Mouse (Mus musculus) embryonic facial prominence, embryonic 12.5 days (tissue): ENCODE measurements around the gene Wwc1. TPM values are rescaled to one million over a fixed set of nuclear protein-coding genes. Genes with fewer than 3 reads are reported as not detected.

ENCODE experiments used
- ATAC-seq: fragments of 200-750 bp; cut with Nextera tagmentation; 2 replicates; pipeline ENCODE4 v1.8.0; 2017; ENCODE audit not compliant: insufficient number of reproducible peaks, insufficient read depth, low FRiP score, low TSS enrichment
- H3K27ac ChIP-seq: fragments of 300-500 bp; sonication (generic); 2 replicates; pipeline ENCODE4 v1.5.1; 2016; ENCODE audit warnings: mild to moderate bottlenecking
- H3K27me3 ChIP-seq: fragments of 300-500 bp; sonication (generic); 2 replicates; pipeline ENCODE4 v1.6.1; 2016; ENCODE audit warnings: mild to moderate bottlenecking, moderate library complexity
- H3K36me3 ChIP-seq: fragments of 300-500 bp; sonication (generic); 2 replicates; pipeline ENCODE4 v1.6.1; 2016; ENCODE audit warnings: mild to moderate bottlenecking
- H3K4me1 ChIP-seq: fragments of 300-500 bp; sonication (generic); 2 replicates; pipeline ENCODE4 v1.6.1; 2016
- H3K4me2 ChIP-seq: fragments of 300-500 bp; sonication (generic); replicated peaks from 2 replicates; pipeline ENCODE4 v1.6.1; 2016; ENCODE audit warnings: mild to moderate bottlenecking, moderate library complexity
- H3K4me3 ChIP-seq: fragments of 300-500 bp; sonication (generic); 2 replicates; pipeline ENCODE4 v1.5.1; 2016; ENCODE audit warnings: mild to moderate bottlenecking
- H3K9ac ChIP-seq: fragments of 300-500 bp; sonication (generic); 2 replicates; pipeline ENCODE4 v1.6.1; 2016; ENCODE audit warnings: mild to moderate bottlenecking, moderate library complexity
- H3K9me3 ChIP-seq: fragments of 300-500 bp; sonication (generic); 2 replicates; pipeline ENCODE4 v1.6.1; 2016; ENCODE audit warnings: mild to moderate bottlenecking, moderate library complexity
- WGBS: fragments of 180-500 bp; shearing (Covaris S2); methylation state at CpG from one replicate; pipeline ENCODE4 v1.1.7; 2016; 5-methylcytosine and 5-hydroxymethylcytosine counted together
- polyA plus RNA-seq: library from polyadenylated mRNA; unstranded; fragments of >200 nt; fragmentation: Nextera tagmentation; extraction: Ambion mirVana; gene quantifications from 2 replicates; pipeline ENCODE4 v1.2.1, GENCODE M21; 2016

The Wwc1 gene
- polyA plus RNA-seq: 5.7 and 7.8 TPM in 2 replicates

DNA sequence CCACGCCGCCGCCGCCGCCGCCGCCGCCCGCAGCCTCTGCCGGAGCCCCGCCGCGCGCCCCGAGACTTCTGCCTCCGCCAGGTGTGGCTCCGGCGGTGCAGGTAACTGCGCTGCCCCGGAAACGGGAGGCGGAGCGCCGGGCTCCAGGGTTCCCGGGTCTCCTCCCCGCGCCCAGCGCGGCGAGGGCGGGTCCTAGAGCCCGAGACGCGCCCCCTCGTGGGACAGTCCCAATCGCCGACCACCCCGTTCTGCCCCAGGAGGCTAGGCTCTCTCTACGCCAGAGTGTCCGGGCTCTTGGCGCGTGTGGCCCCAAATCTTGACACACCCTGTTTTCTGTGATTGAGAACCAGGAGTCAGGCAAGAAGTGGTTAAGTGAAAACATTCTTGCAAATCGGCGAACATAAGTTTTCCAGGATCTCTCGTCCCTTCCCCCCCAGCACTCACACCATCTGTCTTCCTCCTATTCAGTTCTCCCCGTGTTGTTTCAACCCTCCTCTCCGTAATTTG lies at the start of gene Wwc1:
Gene Wwc1, minus strand, starts transcription at position 117 of the 507 bp plus-strand sequence.
- under 1% methylated on average over 40 of the region's 47 CpGs for WGBS
- Histone ChIP-seq H3K9ac (peak within 1 kb of the TSS; percentile 77), H3K4me2 (peak within 1 kb of the TSS; percentile 95), H3K9me3 (no peaks in the 10 kb centered on the region), H3K27me3 (peaks cover 47% of the 10 kb centered on the region), H3K4me1 (peaks cover 15% of the 10 kb centered on the region), H3K4me3 (peak within 1 kb of the TSS; percentile 72), H3K27ac (0 out of 2 replicates have a peak within 1 kb of the TSS, but pooled peaks have one; percentile 7), H3K36me3 (no peaks in the 10 kb centered on the region)
- peak; percentile 77 for ATAC-seq

DNA sequence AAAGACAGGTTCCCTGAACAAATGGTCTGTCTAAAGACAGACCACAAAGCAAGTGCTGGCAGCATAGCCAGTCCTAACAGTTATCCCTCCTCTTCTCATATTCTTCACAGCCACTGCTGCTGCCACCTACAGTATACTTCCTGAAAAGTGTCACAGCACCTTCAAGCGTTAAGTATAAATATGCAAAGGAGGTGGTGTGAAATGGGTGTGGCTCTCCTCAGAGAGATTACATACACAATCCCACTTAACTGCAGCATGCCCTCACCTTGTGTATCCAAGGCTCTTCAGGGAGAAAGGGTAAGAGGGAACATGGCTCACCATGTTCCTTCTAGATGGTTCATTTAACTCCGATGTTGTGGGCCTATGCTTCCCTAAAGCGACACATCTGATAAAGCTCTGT lies 39.7 kb upstream of the Wwc1 start:
- Histone ChIP-seq H3K27me3 (no peaks in the 10 kb centered on the region), H3K9me3 (no peaks in the 10 kb centered on the region), H3K4me1 (no peaks in the 10 kb centered on the region), H3K4me2 (no peak overlapping the region), H3K27ac (no peak overlapping the region), H3K4me3 (no peak overlapping the region), H3K9ac (no peak overlapping the region), H3K36me3 (no peaks in the 10 kb centered on the region)
- WGBS: 69% methylated on average over 3 of the region's 3 CpGs
- no peak for ATAC-seq

DNA sequence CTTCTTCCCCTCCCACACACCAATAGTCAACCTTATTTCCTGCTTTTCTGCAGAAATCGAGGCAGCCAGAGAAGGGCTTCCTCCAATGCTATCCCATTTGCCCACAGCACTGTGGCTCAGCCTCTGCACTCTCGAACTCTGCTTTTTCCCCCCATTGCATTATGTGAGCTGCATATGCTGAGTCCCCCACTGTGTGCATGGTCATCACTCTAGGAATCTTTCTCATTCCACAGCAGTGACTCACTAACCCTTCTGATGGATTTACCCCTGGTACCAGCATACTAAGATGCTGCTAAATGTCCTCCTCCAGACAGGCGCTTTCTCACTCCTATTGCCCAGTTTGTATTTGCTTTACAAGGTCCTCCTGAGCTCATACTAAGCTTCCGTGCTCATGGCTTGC lies 32.9 kb upstream of the Wwc1 start:
- Histone ChIP-seq H3K4me1 (no peaks in the 10 kb centered on the region), H3K27ac (no peak overlapping the region), H3K4me2 (no peak overlapping the region), H3K9me3 (no peaks in the 10 kb centered on the region), H3K4me3 (no peak overlapping the region), H3K9ac (no peak overlapping the region), H3K27me3 (no peaks in the 10 kb centered on the region), H3K36me3 (no peaks in the 10 kb centered on the region)
- 82% methylated on average over 4 of the region's 4 CpGs for WGBS
- ATAC-seq: no peak

DNA sequence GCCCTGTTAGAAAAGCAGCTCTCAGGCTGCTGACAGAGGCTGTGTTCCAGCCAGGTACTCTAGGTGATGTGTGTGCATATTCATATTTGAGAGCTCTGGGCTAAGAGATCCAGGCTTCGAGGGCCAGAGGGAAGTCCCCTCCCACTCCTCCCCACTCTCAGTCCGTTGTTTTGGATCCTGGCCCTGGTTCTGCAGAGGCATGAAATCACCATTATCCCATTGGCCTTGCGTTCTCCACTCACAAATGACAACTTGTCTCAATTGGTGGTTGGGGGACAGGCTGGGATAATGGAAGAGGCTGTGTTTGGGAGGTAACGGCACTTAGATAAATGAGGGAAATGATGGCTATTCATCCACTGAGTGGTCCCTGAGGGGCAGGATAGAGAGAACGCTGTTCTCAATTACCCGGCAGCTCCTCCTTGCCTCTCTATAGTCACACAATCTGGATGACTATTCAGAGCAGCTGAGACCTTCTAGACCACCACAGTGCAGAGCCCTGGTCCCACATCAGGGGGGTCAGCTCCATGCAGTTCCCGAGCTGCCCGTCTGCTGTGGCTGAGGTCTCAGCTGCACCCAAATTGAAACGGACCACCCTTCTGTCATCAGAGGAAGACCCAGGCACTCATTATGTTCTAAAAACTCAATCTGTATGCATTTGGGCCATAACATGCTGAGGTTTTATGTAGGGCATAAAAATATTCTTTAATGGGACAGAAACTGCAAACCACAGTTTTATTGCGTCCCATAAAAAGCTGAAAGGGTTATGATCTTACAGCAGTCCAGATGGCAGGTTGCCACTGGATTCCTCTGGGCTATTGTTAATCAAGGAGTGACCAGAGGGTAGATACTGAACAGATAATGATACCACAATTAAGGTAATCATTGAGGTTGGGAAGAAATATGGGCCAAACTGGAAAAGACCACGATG lies 29.2 kb upstream of the Wwc1 start:
- ATAC-seq: 0 out of 2 replicates have a peak, but pooled peaks have one; percentile 60
- Histone ChIP-seq H3K4me1 (no peaks in the 10 kb centered on the region), H3K4me3 (no peak overlapping the region), H3K9me3 (no peaks in the 10 kb centered on the region), H3K36me3 (no peaks in the 10 kb centered on the region), H3K27me3 (peaks cover 3% of the 10 kb centered on the region; the same call in 1 of the 2 replicates), H3K9ac (no peak overlapping the region), H3K27ac (no peak overlapping the region), H3K4me2 (no peak overlapping the region)
- WGBS: 50% methylated on average over 11 of the region's 11 CpGs

DNA sequence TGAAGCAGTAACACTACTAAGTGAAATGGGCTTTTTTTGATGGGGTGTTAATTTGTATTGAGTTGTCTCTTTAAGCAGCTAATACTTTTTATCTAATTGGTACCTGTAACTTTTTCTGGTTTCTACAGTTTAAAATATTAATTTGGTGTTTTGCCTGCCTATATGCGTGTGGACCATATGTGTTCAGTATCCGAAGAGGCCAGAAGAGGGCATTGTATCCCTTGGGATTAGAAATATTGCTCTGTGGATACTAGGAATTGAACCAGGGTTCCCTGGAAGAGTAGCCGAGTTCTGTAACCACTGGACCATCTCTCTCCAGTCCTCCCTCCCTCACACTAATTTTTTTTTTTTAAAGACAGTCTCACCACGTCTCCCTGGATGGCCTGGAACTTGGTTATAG lies 22.6 kb upstream of the Wwc1 start:
- Histone ChIP-seq H3K4me3 (no peak overlapping the region), H3K36me3 (no peaks in the 10 kb centered on the region), H3K4me2 (no peak overlapping the region), H3K27me3 (peaks cover 32% of the 10 kb centered on the region), H3K9me3 (no peaks in the 10 kb centered on the region), H3K27ac (no peak overlapping the region), H3K9ac (no peak overlapping the region), H3K4me1 (peaks cover 4% of the 10 kb centered on the region; the same call in 1 of the 2 replicates)
- no peak for ATAC-seq
- 45% methylated on average over 4 of the region's 4 CpGs for WGBS

DNA sequence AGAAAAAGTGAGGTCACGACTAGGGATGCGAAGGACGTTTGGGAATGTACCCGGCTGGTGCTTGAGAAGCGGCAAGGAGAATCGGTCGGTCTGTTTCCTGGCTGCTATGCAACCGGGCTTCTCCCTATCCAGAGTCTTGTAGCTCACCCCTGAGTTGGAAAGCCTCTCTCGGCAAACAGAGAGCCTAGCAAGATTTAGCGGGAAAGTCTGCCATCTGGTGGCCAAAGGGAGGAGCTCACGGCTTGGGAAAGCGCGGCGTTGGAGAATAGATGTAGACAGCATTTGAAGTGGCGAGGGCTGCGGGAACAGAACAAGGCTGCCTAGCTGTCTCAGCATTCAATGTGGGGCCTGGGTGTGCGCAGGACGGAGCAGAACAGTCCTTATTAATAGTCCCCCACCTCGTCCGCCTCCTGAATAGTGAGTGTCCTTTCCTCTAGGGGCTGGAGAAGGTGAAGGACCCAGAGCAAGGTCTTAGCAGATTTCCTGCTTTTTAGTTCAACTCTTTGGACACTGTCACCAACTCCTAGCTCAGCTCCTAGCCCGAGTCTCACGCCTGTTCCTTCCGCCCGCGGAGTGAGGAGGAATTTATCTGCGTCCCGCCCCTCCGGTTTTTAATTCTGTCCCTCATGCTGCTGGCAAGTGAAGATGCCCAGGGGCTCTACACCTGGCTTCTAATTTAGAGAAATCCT lies 21.1 kb upstream of the Wwc1 start:
- 3% methylated on average over 28 of the region's 28 CpGs for WGBS

DNA sequence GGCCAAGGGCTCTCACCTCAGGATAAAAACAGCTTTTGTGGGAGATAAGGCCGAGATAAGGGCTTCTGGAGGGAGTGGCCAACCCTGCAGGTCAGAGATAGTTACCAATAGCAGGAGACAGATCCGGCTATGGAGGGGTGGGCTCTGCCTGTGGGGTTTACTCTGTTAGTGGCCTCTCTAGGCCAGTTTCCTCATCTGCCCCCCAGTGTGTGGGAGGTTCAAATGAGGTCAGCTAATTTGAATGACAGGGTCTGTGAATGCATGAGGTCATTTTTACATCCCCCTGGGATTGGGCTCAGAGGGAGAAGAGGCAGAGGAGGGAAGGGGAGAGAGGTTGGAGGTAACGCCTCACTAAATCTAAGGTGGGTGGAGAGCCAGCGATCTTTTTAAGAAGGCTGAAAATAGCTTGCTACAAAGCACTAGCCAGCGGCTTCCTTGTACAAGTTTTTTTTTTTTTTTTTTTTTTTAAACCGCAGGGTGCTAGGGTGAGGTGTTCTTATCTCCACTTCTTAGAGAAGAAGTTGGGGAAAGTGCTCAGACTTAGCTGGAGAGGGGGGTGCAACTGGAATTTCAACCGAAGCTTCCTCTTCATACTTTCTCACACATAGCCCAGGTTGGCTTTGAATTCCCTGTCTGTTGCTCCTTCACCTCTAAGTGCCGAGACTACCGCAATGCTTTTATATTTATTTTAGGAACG lies 20.4 kb upstream of the Wwc1 start:
- peaks cover 4% of the 10 kb centered on the region; the same call in 1 of the 2 replicates for H3K4me1 ChIP-seq
- WGBS: 5% methylated on average over 10 of the region's 10 CpGs

More for the DNA sequence above, 21.1 kb upstream of the Wwc1 start:
- peak overlapping the region; percentile 42 for H3K4me2 ChIP-seq
- peaks cover 32% of the 10 kb centered on the region for H3K27me3 ChIP-seq
- peak; percentile 72 for ATAC-seq
- H3K9me3 ChIP-seq: no peaks in the 10 kb centered on the region
- no peaks in the 10 kb centered on the region for H3K36me3 ChIP-seq
- H3K4me3 ChIP-seq: 0 out of 2 replicates have a peak overlapping the region, but pooled peaks have one; percentile 6
- no peak overlapping the region for H3K27ac ChIP-seq
- H3K9ac ChIP-seq: no peak overlapping the region
- H3K4me1 ChIP-seq: peaks cover 4% of the 10 kb centered on the region; the same call in 1 of the 2 replicates

DNA sequence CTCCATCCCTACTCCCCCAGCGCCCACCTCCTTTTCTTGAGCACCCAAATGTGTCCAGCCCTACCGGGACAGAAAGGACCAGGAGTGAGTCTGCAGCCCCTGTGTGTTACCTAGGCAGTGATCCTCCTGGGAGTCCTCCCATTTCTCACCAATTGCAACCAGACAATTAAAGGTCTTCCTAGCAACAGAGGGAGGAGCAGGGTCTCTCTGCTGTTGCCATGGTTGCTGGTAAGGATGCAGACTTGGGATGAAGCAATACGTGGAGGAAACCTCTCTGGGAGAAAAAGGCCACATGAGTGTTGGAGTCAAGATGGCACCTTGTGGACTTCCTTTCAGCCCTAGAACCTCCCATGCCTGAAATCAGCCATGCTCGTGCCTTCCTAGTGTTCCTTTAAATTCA lies 19.7 kb upstream of the Wwc1 start:
- peaks cover 31% of the 10 kb centered on the region for H3K27me3 ChIP-seq
- ATAC-seq: no peak
- WGBS: 15% methylated on average over 4 of the region's 4 CpGs
- no peaks in the 10 kb centered on the region; the same call in 1 of the 2 replicates for H3K9me3 ChIP-seq
- H3K36me3 ChIP-seq: no peaks in the 10 kb centered on the region
- H3K4me2 ChIP-seq: no peak overlapping the region
- no peak overlapping the region for H3K4me3 ChIP-seq
- no peak overlapping the region for H3K9ac ChIP-seq
- H3K27ac ChIP-seq: no peak overlapping the region
- H3K4me1 ChIP-seq: peaks cover 4% of the 10 kb centered on the region; the same call in 1 of the 2 replicates

More for the DNA sequence above, 20.4 kb upstream of the Wwc1 start:
- Histone ChIP-seq H3K4me2 (peak overlapping the region; percentile 42), H3K27me3 (peaks cover 32% of the 10 kb centered on the region), H3K9me3 (no peaks in the 10 kb centered on the region; the same call in 1 of the 2 replicates), H3K4me3 (0 out of 2 replicates have a peak overlapping the region, but pooled peaks have one; percentile 6), H3K9ac (no peak overlapping the region), H3K36me3 (no peaks in the 10 kb centered on the region), H3K27ac (no peak overlapping the region)
- ATAC-seq: no peak; the same call in 1 of the 2 replicates

DNA sequence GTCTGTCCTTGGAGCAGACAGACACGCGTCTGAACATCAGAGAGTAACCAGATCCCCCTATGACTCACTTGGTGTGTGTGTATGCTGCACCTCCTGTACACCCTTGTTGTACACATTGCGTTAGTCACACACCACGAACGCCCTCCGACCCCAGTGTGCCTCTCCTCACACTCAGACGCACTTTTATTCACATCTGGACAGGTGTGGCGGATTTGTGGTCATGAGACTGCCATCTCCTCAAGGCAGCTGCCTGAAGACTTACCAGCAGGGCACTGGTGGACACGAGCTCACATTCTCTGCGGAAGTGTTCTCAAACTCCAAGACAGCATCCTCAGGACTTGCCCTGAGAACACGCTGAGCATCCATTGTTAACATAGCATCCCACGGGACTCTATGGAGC lies 17.7 kb upstream of the Wwc1 start:
- peaks cover 19% of the 10 kb centered on the region for H3K27me3 ChIP-seq
- WGBS: 73% methylated on average over 12 of the region's 12 CpGs
- no peak for ATAC-seq

DNA sequence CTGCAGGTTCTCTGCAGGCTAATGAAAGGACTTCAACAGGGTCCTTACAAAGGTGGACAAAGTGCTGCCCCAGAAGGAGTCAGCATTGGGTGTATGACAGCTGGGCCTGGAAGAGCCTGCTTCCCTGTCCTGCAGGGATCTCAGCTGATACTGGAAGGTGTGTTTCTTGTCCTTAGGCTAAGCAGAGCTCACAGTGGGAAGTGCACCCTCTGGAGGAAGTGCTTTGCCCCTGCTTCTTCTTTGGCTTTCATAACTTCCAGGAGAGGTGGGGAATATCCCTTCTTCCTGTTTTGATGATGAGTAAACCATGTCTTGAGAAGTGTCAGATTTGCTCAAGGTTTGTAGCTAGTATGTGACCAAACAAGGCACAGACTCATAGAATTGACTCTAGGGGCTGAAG lies 15.0 kb upstream of the Wwc1 start:
- Histone ChIP-seq H3K9me3 (no peaks in the 10 kb centered on the region; the same call in 1 of the 2 replicates), H3K27ac (no peak overlapping the region), H3K4me1 (no peaks in the 10 kb centered on the region; the same call in 1 of the 2 replicates), H3K27me3 (peaks cover 7% of the 10 kb centered on the region), H3K4me3 (no peak overlapping the region), H3K9ac (no peak overlapping the region), H3K4me2 (no peak overlapping the region), H3K36me3 (no peaks in the 10 kb centered on the region)
- ATAC-seq: no peak

More for the DNA sequence above, 17.7 kb upstream of the Wwc1 start:
- H3K4me1 ChIP-seq: peaks cover 4% of the 10 kb centered on the region; the same call in 1 of the 2 replicates
- no peaks in the 10 kb centered on the region for H3K36me3 ChIP-seq
- H3K4me3 ChIP-seq: no peak overlapping the region
- H3K4me2 ChIP-seq: no peak overlapping the region
- H3K9me3 ChIP-seq: no peaks in the 10 kb centered on the region; the same call in 1 of the 2 replicates
- no peak overlapping the region for H3K27ac ChIP-seq
- no peak overlapping the region for H3K9ac ChIP-seq

DNA sequence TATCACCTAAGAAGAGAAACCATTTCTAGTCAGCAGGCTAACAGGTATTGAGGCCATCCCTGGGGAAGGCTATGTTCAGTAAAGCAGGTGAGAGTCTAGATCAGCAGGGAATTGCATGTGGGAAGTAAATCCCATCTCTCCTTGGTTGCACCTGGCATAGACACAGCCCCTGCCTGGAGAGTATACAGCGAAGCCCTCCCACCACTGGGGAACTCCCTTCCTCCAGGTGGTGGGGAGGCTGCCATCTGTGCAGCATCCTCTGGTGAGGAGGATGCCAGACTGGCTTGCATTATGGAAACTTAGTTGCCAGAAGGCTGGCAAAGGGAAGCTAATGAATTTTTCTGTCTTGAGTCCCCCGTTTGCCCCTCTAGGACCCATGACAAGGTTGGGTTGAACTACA lies 11.5 kb upstream of the Wwc1 start:
- no peak for ATAC-seq
- Histone ChIP-seq H3K4me3 (no peak overlapping the region), H3K27ac (no peak overlapping the region), H3K4me2 (no peak overlapping the region), H3K9ac (no peak overlapping the region), H3K27me3 (peaks cover 2% of the 10 kb centered on the region; the same call in 1 of the 2 replicates), H3K9me3 (no peaks in the 10 kb centered on the region; the same call in 1 of the 2 replicates), H3K4me1 (no peaks in the 10 kb centered on the region), H3K36me3 (no peaks in the 10 kb centered on the region)
- 70% methylated on average over 2 of the region's 2 CpGs for WGBS
